Mouse (Mus musculus) c-Kit-positive CD71-positive TER-119-positive erythroid progenitor cells, embryonic 14.5 days (primary cell): Measurements from ENCODE around the gene Ric1.

ENCODE experiments used
- DNase-seq: peaks from one replicate; pipeline ENCODE4 v3.0.0-alpha.2; 2013; ENCODE audit warnings: low spot score

Ric1 gene

GRCm38 (mm10) chr19:29610907-29611306, 88.8 kb downstream of the Ric1 start:
- DNase-seq: peak; percentile 74

DNA sequence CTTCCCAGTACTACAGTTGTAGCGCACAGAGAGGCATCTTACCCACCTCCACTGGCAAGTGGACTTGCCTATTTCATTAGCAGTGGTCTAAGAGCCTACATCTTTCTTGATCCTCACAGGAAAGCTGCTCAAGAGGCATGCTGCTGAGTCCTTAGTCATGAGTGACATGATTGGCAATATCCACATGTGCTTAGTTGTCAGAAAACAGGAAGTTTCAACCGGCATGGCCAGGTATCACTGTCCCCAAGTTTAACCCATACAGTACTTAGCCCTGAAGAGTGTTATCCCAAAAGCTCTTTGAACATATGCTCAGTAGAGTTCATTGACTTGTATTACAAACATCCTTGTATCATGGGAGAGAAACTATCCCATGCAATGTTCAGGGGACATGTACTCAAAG, 90.0 kb downstream of the Ric1 start:
- DNase-seq: no peak

DNA sequence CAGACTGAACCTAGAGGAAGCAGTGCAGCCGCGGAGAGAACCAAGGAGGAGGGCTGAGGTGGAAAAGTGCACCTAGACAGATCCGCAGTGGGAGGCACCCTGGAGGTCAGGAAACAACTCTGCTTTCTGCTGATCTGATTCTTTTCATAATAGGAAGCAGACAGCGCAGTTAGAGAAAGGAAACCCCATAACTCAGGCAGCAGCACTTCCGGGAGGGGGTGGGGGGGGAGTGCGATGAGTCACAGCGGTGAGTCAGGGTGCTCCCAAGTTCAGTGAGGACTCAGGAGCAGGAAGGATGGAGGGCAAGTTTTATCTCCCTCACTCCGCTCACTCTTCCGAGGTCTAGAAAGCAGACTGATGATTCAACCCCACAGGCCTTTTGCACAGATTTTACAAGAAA, 119.0 kb downstream of the Ric1 start:
- DNase-seq: no peak

- no peak for DNase-seq
Measured at GRCm38 (mm10) chr19:29641510-29641909, 119.4 kb downstream of the Ric1 start.

GRCm38 (mm10) chr19:29642211-29642610, 120.1 kb downstream of the Ric1 start:
- DNase-seq: no peak

GRCm38 (mm10) chr19:29643194-29643922, 121.3 kb downstream of the Ric1 start:
- no peak for DNase-seq

- peak; percentile 29 for DNase-seq
Measured at GRCm38 (mm10) chr19:29644747-29645146, 122.7 kb downstream of the Ric1 start.

GRCm38 (mm10) chr19:29647651-29648549, 125.8 kb downstream of the Ric1 start, which contains the start of gene Ermp1:
Gene Ermp1 (minus strand): TSS chr19:29648415.
- DNase-seq: peak; percentile 92

DNA sequence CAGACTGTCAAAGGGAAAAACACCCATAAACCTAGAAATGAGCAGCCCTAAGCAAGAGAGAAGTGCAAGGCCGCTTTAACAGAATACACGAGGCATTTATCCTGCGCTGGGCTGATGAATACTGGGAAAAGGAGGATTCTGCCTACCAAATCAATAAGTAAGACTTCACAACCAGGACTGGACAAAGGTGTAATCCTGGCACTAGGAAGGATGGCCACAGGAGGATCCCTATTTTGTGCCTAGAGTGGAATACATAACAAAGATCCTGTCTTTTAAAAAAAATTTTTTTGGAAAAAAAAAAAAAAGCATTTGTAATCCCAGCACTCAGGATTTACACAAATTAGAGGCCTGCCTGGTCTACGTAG, 126.5 kb downstream of the Ric1 start:
- no peak for DNase-seq

- DNase-seq: peak; percentile 70
Measured at GRCm38 (mm10) chr19:29649683-29650082, 127.6 kb downstream of the Ric1 start.

- DNase-seq: no peak
Measured at GRCm38 (mm10) chr19:29653768-29654265, 131.7 kb downstream of the Ric1 start.

DNA sequence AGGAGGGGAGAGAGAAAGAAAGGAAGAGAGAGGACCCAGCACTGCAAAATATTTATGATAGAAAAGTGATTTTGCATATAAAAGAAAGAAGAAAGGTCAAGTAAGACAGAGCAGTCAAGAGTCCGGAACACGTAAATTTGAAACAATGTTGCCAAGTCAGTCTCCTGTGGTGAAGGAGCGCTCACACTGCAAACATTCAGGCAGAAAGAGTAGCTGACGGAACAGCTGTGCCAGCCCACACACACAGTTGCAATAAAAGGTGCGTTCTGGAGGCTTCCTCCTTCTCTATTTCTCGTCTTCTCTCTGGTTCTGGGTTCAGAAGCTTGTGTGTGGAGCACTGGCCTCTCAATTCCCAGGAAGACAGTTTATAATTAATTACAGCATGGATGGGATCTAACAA, 133.1 kb downstream of the Ric1 start:
- no peak for DNase-seq

DNA sequence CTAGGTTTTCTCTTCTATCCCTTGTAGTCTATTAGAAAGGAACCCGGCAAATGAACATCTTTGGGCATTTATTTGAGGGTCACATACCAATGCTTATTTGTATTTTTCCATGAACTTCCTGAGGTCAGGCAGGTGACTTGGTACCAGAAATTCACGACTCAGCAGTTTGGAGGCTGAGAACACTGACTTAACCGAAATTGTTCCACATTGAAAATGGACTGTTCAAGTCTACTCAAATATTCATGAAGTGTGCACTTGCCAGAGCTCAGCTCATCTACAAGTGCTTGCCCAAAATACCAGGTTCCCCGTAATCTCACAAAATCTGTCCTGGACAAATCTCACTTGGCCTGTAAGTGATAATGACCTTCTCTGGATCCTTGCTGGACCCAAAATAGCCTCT, 133.9 kb downstream of the Ric1 start:
- no peak for DNase-seq
